Mouse (Mus musculus) lung, embryonic 16.5 days (tissue): ENCODE data around the gene Ppox. TPM values are rescaled to one million over a fixed set of nuclear protein-coding genes. Genes with fewer than 3 reads are reported as not detected.

Source experiments
- ATAC-seq: fragments of 200-750 bp; cut with Nextera tagmentation; 2 replicates; pipeline ENCODE4 v1.8.0; 2017; ENCODE audit warnings: low read depth, mild to moderate bottlenecking, moderate library complexity
- H3K27ac ChIP-seq: fragments of 300-500 bp; sonication (generic); 2 replicates; pipeline ENCODE4 v1.5.1; 2014; ENCODE audit warnings: mild to moderate bottlenecking, control low read depth, low read length
- H3K27me3 ChIP-seq: fragments of 300-500 bp; sonication (generic); 2 replicates; pipeline ENCODE4 v1.6.1; 2014; ENCODE audit warnings: low read depth, low read length, mixed read lengths; ENCODE audit not compliant: control insufficient read depth, insufficient read depth
- H3K36me3 ChIP-seq: fragments of 300-500 bp; sonication (generic); 2 replicates; pipeline ENCODE4 v1.6.1; 2014; ENCODE audit warnings: low read length; ENCODE audit not compliant: control insufficient read depth, insufficient read depth
- H3K4me1 ChIP-seq: fragments of 300-500 bp; sonication (generic); replicated peaks from 2 replicates; pipeline ENCODE4 v1.6.1; 2014; ENCODE audit warnings: low read length, mixed read lengths; ENCODE audit not compliant: control insufficient read depth, insufficient read depth
- H3K4me2 ChIP-seq: fragments of 300-500 bp; sonication (generic); 2 replicates; pipeline ENCODE4 v1.6.1; 2014; ENCODE audit warnings: low read depth, low read length, control low read depth
- H3K4me3 ChIP-seq: fragments of 300-500 bp; sonication (generic); 2 replicates; pipeline ENCODE4 v1.5.1; 2014; ENCODE audit warnings: mild to moderate bottlenecking, low read length, control low read depth
- H3K9ac ChIP-seq: fragments of 300-500 bp; sonication (generic); 2 replicates; pipeline ENCODE4 v1.6.1; 2014; ENCODE audit warnings: low read length, control low read depth
- H3K9me3 ChIP-seq: fragments of 300-500 bp; sonication (generic); 2 replicates; pipeline ENCODE4 v1.6.1; 2016; ENCODE audit warnings: low read length; ENCODE audit not compliant: control insufficient read depth
- WGBS: fragments of 180-500 bp; shearing (Covaris S2); extraction: QIAGEN DNeasy Blood & Tissue Kit; methylation state at CpG from one replicate; pipeline ENCODE4 v1.1.7; 2014; 5-methylcytosine and 5-hydroxymethylcytosine counted together
- polyA plus RNA-seq: library from polyadenylated mRNA; unstranded; fragments of >200 nt; fragmentation: Nextera tagmentation; extraction: Ambion mirVana; gene quantifications from 2 replicates; pipeline ENCODE4 v1.2.1, GENCODE M21; 2015

Gene Ppox
- polyA plus RNA-seq, 1 experiment from 2014 or later: 53.9 TPM

DNA sequence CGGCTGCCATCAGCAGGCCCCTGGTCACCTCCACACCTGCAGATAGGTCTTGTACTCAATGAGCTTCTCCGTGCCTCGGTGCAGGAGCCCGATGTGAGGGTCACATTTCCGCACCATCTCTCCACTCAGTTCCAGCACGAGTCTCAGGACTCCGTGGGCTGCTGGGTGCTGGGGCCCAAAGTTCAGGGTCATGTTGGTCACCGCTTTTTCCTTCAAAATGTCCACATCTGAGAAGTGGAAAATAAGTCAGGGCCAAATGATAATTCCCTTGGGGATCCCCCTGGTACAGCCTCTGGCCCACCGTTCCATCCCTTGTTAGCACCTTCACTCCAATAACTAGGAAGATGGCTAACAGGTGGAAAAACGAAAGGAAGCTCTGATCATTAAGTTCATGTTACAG lies 40.1 kb downstream of the Ppox start:
- H3K9ac ChIP-seq: no peak overlapping the region
- H3K4me1 ChIP-seq: peaks cover 5% of the 10 kb centered on the region
- peaks cover 65% of the 10 kb centered on the region for H3K36me3 ChIP-seq
- 88% methylated on average over 10 of the region's 10 CpGs for WGBS
- H3K27me3 ChIP-seq: no peaks in the 10 kb centered on the region
- H3K27ac ChIP-seq: no peak overlapping the region
- no peak overlapping the region for H3K4me2 ChIP-seq
- ATAC-seq: no peak
- H3K9me3 ChIP-seq: no peaks in the 10 kb centered on the region
- H3K4me3 ChIP-seq: no peak overlapping the region

DNA sequence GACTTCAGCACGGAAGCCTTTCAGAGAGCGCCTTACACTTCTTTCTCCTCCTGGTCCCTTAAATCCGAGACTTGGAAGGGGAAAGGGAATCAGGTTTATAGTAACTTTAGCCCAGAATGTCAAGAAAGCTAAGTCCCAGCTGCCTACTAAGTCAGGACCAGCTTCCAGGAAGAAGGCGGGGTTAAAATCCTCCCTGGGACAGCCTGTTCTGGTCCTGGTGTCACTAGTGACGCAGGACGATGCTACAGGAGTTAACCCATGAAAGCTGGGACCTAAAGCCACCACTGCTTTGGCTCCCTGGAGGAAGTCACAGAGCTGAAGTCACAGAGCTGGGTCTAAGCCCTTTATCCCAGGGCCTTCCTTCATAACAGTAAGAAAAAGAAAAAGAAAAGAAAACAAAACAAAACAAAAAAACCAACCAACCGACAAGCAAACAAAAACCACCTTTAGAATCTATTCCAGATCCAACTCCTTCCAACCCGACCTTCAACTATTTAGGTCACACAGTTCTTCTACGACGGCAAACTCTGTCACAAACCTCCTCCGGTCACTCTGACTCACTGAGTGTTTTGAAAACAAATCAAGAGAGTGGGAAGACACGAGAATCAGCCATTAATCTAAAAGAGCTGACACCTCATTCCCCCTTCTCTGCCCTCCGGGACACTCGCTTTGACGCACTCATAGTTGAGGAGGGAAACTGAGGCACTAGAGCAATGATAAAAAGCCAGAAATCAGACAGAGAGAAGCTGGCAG lies 40.8 kb downstream of the Ppox start:
- H3K4me1 ChIP-seq: no peaks in the 10 kb centered on the region
- H3K9me3 ChIP-seq: no peaks in the 10 kb centered on the region
- H3K27me3 ChIP-seq: no peaks in the 10 kb centered on the region
- H3K36me3 ChIP-seq: peaks cover 72% of the 10 kb centered on the region
- no peak overlapping the region for H3K27ac ChIP-seq
- no peak overlapping the region for H3K4me2 ChIP-seq
- ATAC-seq: no peak
- WGBS: 65% methylated on average over 15 of the region's 15 CpGs
- no peak overlapping the region for H3K9ac ChIP-seq
- no peak overlapping the region for H3K4me3 ChIP-seq

DNA sequence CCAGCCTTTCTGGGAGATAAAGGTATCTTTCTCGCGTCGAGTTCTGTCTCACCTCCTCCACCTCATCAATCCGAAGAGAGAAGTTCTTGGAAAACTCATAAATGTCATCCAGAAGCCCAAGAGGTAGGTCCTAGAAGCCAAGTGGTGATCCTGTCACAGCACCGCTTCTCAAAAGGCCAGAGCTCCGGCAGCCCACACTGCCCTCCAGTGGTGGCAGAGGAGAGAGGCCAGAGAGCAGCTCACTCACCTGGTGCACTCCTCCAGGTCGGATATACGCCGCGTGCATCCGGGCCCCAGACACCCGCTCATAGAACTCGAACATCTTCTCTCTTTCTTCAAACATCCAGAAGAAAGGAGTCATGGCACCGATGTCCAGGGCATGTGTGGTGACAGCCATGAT lies 42.5 kb downstream of the Ppox start:
- H3K4me3 ChIP-seq: no peak overlapping the region
- no peak overlapping the region for H3K9ac ChIP-seq
- no peak overlapping the region for H3K27ac ChIP-seq
- no peaks in the 10 kb centered on the region for H3K27me3 ChIP-seq
- no peak for ATAC-seq
- WGBS: 62% methylated on average over 14 of the region's 14 CpGs
- peaks cover 69% of the 10 kb centered on the region for H3K36me3 ChIP-seq
- no peak overlapping the region for H3K4me2 ChIP-seq
- no peaks in the 10 kb centered on the region for H3K4me1 ChIP-seq
- H3K9me3 ChIP-seq: no peaks in the 10 kb centered on the region

DNA sequence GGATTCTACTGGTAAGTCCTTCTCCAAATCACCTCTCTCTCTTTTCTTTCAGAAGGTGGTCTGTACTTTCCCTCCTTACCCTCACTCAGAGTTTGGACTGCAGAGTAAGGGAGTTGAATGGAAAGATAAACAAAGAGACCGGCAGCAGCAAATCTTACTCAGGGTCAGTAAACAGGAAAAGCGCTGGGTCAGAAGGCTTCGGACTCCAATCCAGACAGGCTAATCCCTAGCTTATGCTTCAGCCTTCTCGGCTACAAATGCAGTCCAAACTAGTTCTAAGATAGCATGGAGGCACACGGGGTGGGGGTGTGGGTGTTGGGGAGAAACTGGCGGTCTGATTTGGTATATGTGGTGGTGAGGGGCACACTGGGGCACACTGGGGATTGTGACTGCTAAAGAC lies 43.5 kb downstream of the Ppox start:
- ATAC-seq: no peak
- Histone ChIP-seq H3K27ac (no peak overlapping the region), H3K27me3 (no peaks in the 10 kb centered on the region), H3K9ac (no peak overlapping the region), H3K36me3 (peaks cover 60% of the 10 kb centered on the region), H3K4me2 (no peak overlapping the region), H3K4me1 (no peaks in the 10 kb centered on the region), H3K4me3 (no peak overlapping the region), H3K9me3 (no peaks in the 10 kb centered on the region)
- WGBS: 65% methylated on average over 6 of the region's 6 CpGs

DNA sequence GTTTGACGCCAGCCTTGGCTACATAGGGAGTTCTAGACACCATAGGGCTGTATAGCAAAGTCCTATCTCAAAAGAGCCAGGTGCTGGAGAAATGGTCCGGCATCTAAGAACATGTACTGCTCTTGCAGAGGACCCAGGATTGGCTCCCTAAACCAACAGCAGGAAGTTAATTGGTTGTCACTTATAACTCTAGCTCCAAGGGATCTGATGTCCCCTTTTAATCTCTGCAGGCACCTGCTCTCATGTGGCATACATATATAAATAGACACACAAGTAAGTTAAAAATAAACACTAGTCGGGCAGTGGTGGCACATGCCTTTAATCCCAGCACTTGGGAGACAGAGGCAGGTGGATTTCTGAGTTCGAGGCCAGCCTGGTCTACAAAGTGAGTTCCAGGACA lies 45.2 kb downstream of the Ppox start:
- no peak overlapping the region for H3K9ac ChIP-seq
- no peak for ATAC-seq
- 84% methylated on average over 4 of the region's 4 CpGs for WGBS
- H3K27me3 ChIP-seq: no peaks in the 10 kb centered on the region
- no peak overlapping the region for H3K27ac ChIP-seq
- H3K9me3 ChIP-seq: no peaks in the 10 kb centered on the region
- H3K4me1 ChIP-seq: no peaks in the 10 kb centered on the region
- no peak overlapping the region for H3K4me2 ChIP-seq
- H3K4me3 ChIP-seq: no peak overlapping the region
- peaks cover 52% of the 10 kb centered on the region for H3K36me3 ChIP-seq

DNA sequence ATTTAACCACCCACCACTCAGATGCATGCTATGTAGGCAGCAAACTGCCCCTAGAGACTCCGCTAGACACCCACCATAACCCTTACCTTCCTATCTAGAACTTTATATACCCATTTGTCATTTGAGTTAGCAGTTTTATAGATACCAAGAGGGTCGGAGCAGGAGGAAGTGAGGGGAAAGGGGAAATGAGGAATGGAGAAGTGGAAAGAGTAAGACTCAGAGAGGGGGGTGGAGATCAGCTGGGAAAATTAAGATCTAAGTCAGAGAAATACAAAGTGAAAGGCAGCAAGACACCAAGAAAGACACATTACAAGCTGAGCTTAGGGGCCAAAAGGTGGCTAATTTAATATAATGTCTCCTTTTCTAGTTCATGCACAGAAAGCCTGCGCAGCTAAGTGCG lies 46.4 kb downstream of the Ppox start:
- ATAC-seq: no peak
- H3K4me1 ChIP-seq: no peaks in the 10 kb centered on the region
- H3K4me3 ChIP-seq: no peak overlapping the region
- H3K36me3 ChIP-seq: peaks cover 47% of the 10 kb centered on the region
- H3K9me3 ChIP-seq: no peaks in the 10 kb centered on the region
- no peak overlapping the region for H3K4me2 ChIP-seq
- H3K27me3 ChIP-seq: no peaks in the 10 kb centered on the region
- H3K27ac ChIP-seq: no peak overlapping the region
- WGBS: 84% methylated on average over 4 of the region's 4 CpGs
- no peak overlapping the region for H3K9ac ChIP-seq

DNA sequence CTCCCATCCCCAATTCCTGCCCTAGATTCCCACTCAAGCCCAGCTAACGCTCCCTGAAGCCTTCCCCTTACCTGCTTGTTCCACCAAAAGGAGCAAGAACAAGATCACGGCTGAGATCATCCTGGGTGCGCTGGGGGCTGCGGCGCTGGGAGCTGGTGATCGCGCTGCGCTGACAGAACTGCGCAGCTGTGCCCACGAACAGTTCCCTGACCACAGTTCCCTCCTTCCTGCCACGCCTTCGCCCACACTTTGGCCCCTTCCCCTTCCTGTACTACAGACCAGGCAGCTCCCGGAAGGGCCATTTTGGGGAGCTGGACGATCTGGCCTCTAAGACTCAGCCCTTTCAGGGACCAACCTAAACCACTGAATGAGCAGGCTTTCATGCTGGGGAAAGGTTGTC lies 46.9 kb downstream of the Ppox start, which contains the start of gene Fcer1g:
Fcer1g (minus strand) TSS at position 240 of the 400 bp plus-strand sequence.
- no peak within 1 kb of the TSS for H3K4me3 ChIP-seq
- no peaks in the 10 kb centered on the region for H3K4me1 ChIP-seq

DNA sequence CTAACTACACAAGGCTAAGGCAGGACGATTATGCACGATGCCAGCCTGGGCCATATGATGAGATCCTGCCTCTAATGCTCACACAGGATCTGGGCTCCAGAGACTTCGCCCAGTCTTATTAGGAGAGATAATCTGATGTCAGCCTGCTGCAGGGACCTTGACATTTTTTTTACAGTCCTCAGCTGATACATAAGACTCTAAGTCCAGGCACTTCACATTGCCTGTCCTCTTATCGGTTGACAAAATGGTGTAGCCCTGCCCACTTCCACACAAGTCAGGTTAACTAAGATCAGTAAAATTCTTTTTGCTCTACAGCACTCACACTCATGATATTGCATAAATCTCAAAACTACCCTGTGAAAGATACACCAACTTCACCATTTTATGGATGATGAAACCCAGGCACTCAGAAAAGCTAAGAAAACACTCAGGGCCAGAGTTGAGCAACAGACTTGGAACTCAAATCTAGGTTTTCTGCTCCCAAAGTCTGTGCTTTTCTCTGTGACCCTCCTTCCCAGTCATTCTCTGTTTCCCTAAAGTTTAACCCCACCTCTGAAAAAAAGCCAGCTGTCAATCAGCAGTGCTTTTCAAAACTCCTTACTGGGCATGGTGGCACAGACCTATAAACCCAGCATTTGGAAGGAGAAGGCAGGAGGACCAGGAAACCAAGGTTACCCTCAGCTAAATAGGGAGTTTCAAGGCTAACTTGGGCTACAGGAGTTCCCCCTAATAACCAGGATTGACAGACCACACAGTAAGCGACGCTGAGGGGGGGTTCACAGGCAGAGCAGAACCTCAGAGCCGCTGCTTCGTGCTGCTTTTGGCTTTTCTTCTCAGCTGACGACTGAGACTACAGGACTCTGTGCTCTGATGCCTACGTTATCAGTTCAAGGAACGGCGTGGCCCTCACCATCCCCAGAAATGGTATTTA lies 47.9 kb downstream of the Ppox start:
- H3K27ac ChIP-seq: peak overlapping the region; percentile 32
- no peak overlapping the region for H3K9ac ChIP-seq
- H3K4me1 ChIP-seq: no peaks in the 10 kb centered on the region
- H3K4me3 ChIP-seq: no peak overlapping the region
- peaks cover 35% of the 10 kb centered on the region for H3K36me3 ChIP-seq
- 83% methylated on average over 12 of the region's 12 CpGs for WGBS
- ATAC-seq: no peak
- H3K9me3 ChIP-seq: no peaks in the 10 kb centered on the region
- H3K4me2 ChIP-seq: no peak overlapping the region
- H3K27me3 ChIP-seq: no peaks in the 10 kb centered on the region

More for the DNA sequence above, 46.9 kb downstream of the Ppox start, which contains the start of gene Fcer1g:
- H3K9ac ChIP-seq: no peak within 1 kb of the TSS
- H3K4me2 ChIP-seq: no peak within 1 kb of the TSS
- peak within 1 kb of the TSS; percentile 32 for H3K27ac ChIP-seq
- no peaks in the 10 kb centered on the region for H3K27me3 ChIP-seq
- H3K9me3 ChIP-seq: no peaks in the 10 kb centered on the region
- ATAC-seq: no peak; the same call in 1 of the 2 replicates
- 91% methylated on average over 14 of the region's 14 CpGs for whole genome bisulfite sequencing
- peaks cover 45% of the 10 kb centered on the region for H3K36me3 ChIP-seq

DNA sequence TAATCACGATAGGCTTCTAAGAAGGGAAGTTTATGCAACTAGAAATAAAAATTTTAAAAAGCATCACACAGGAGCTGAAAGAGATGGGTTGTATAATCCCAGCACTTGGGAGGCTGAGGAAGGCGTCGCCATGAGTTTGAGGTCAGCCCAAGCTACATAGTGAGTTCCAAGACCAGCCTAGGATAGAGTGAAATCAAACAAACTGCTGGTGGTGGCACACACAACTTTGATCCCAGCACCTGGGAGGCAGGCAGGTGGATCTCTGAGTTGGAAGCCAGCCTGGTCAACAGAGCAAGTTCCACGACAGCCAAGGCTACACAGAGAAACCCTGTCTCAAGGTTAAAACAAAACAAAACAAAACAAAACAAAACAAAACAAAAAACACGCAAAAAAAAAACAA lies 48.6 kb downstream of the Ppox start:
- Histone ChIP-seq H3K4me2 (no peak overlapping the region), H3K9ac (no peak overlapping the region), H3K4me1 (no peaks in the 10 kb centered on the region), H3K27me3 (no peaks in the 10 kb centered on the region), H3K9me3 (no peaks in the 10 kb centered on the region), H3K36me3 (peaks cover 29% of the 10 kb centered on the region), H3K4me3 (no peak overlapping the region), H3K27ac (no peak overlapping the region)
- no peak for ATAC-seq
- WGBS: 79% methylated on average over 5 of the region's 5 CpGs
